Mouse (Mus musculus) small intestine, adult 2 months (tissue): ENCODE data around the gene Fgr.

Source experiments
- CTCF ChIP-seq: fragments of 200-500 bp; IDR thresholded peaks from 2 replicates; pipeline ENCODE4 v1.5.1; 2012; ENCODE audit warnings: low read depth, mild to moderate bottlenecking, control low read depth, inconsistent platforms, low read length, moderate library complexity, mixed read lengths; ENCODE audit not compliant: insufficient replicate concordance, insufficient read length; ENCODE audit errors: extremely low read depth
- POLR2A ChIP-seq: fragments of 200-500 bp; IDR thresholded peaks from 2 replicates; pipeline ENCODE4 v1.6.1; 2012; ENCODE audit warnings: low read depth, mild to moderate bottlenecking, control low read depth, inconsistent platforms, low read length, moderate library complexity

DNA sequence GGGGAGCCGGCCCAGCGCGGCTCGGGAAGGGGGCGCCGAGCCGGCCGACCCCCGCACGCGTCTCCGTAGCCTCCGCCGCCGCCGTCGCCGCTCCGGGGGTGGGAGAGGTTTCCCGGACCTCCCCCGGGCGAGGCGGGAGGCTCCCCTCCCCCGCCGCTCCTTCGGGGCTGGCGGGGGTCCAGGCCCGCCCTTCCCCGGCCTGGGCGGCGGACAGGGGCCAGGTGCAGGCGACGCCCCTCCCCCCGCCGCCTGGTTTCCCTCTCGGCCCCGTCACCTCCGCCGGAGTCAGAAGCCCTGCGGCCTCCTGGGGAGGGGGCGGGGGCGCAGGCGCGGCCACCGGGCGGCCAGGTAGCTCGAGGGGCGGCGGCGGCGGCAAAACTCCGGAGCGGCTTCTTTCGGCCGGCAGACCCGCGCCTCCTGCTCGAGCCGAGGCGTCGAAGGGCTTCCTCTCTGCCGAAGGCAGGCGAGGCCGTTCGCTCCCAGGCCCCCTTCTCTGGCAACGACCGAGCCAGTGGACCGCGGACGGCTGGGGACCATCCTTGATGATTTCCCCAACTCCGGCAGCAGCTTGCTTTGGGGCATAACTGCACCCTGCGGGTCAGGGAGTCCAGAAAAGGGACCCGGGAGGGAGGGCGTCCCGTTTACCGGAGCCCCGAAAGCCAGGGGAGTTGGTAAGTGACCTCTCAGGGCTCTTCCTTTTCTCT is 65.4 kb downstream of the Fgr start:
- no peak for TF ChIP-seq POLR2A
- TF ChIP-seq CTCF, result no peak
